Mouse (Mus musculus): ENCODE data around the gene Map3k13.

DNA sequence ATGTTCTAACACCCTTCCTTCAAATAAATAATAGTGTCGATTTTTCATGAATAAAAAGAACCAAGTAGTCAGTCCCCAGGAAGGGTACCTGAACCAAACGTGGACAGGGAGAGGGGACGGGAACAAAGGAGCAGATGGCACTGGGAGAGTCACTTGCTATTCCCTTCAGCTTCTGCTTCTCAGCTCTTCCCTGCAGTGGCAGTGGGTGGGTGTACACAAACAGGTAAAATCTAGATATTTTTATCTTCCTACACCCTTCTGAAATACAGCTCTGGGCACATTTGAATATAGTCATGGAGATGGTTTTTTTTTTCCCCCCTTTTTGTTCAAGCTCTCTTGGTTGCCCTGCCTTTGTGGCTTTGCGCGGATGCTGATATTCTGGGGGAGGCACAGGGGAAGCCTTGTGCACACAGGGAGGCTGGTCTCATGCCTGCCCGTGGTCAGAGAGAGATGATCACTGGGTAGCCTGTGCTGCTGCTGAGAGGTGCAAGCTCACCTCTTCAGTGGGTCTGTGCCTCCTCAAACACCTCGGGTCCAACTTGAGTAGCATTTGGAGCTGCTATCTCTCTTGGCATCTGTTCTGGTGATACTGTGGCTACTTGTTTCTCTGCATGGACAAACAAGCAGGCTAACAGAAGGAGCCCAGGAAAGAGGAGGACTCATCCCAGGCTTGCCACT, 87.6 kb downstream of the Map3k13 start:
- TF ChIP-seq CTCF (IDR thresholded peaks at IDR 0.05; ENCODE audit: control insufficient read depth, insufficient read depth, insufficient replicate concordance, low read depth, low read length) (no peak), POLR2A (IDR thresholded peaks at IDR 0.05; ENCODE audit: control insufficient read depth, low read depth, low read length) (no peak)
